Mouse (Mus musculus): Measurements from ENCODE around the gene Tspan3. TPM values are rescaled to one million over a fixed set of nuclear protein-coding genes. Genes with fewer than 3 reads are reported as not detected.

The Tspan3 gene
- polyA plus RNA-seq, 1 experiment from 2014 or later = 573 TPM

GRCm38 (mm10) chr9:56144366-56145003 lies 20.8 kb downstream of the Tspan3 start:
- no peak overlapping the region for H3K4me3 ChIP-seq (ENCODE audit: low read depth, low read length)
- no peak overlapping the region for H3K9ac ChIP-seq (ENCODE audit: low read length)
- DNase-seq (ENCODE audit: low spot score, missing footprints) (no peak), ATAC-seq (ENCODE audit: low FRiP score) (no peak)
- no peak overlapping the region for H3K4me2 ChIP-seq
- no peaks in the 10 kb centered on the region for H3K9me3 ChIP-seq (ENCODE audit: control insufficient read depth, low read length)
- H3K27me3 ChIP-seq (ENCODE audit: control insufficient read depth, insufficient read depth, low read length) = no peaks in the 10 kb centered on the region
- no peak overlapping the region for H3K27ac ChIP-seq (ENCODE audit: low read depth, low read length)
- H3K36me3 ChIP-seq (ENCODE audit: control insufficient read depth, insufficient read depth, low read length) = peaks cover 20% of the 10 kb centered on the region
- no peaks in the 10 kb centered on the region for H3K4me1 ChIP-seq (ENCODE audit: control insufficient read depth, insufficient read depth, low read length)
- WGBS = 90% methylated on average over 7 of the region's 7 CpGs

- Histone ChIP-seq H3K36me3 (ENCODE audit: control insufficient read depth, insufficient read depth, low read length) (peaks cover 20% of the 10 kb centered on the region), H3K4me2 (no peak overlapping the region), H3K9ac (ENCODE audit: low read length) (no peak overlapping the region), H3K4me1 (ENCODE audit: control insufficient read depth, insufficient read depth, low read length) (no peaks in the 10 kb centered on the region), H3K4me3 (ENCODE audit: low read depth, low read length) (no peak overlapping the region), H3K27ac (ENCODE audit: low read depth, low read length) (no peak overlapping the region), H3K27me3 (ENCODE audit: control insufficient read depth, insufficient read depth, low read length) (no peaks in the 10 kb centered on the region), H3K9me3 (ENCODE audit: control insufficient read depth, low read length) (no peaks in the 10 kb centered on the region)
- DNase-seq (ENCODE audit: low spot score, missing footprints) = no peak
- no peak for ATAC-seq (ENCODE audit: low FRiP score)
- 91% methylated on average over 9 of the region's 9 CpGs for WGBS
These were observed 23.5 kb downstream of the Tspan3 start for GRCm38 (mm10) chr9:56141776-56142175.

GRCm38 (mm10) chr9:56135590-56136197 lies 29.6 kb downstream of the Tspan3 start:
- DNase-seq (ENCODE audit: low spot score, missing footprints) (no peak), ATAC-seq (ENCODE audit: low FRiP score) (no peak)
- H3K4me3 ChIP-seq (ENCODE audit: low read depth, low read length) = no peak overlapping the region
- H3K27ac ChIP-seq (ENCODE audit: low read depth, low read length) = no peak overlapping the region
- no peaks in the 10 kb centered on the region for H3K27me3 ChIP-seq (ENCODE audit: control insufficient read depth, insufficient read depth, low read length)
- H3K36me3 ChIP-seq (ENCODE audit: control insufficient read depth, insufficient read depth, low read length) = peaks cover 12% of the 10 kb centered on the region; the same call in 1 of the 2 replicates
- H3K9me3 ChIP-seq (ENCODE audit: control insufficient read depth, low read length) = no peaks in the 10 kb centered on the region
- no peak overlapping the region for H3K4me2 ChIP-seq
- no peak overlapping the region for H3K9ac ChIP-seq (ENCODE audit: low read length)
- no peaks in the 10 kb centered on the region for H3K4me1 ChIP-seq (ENCODE audit: control insufficient read depth, insufficient read depth, low read length)
- 91% methylated on average over 4 of the region's 4 CpGs for WGBS

- H3K9me3 ChIP-seq (ENCODE audit: control insufficient read depth, low read length) = no peaks in the 10 kb centered on the region
- H3K4me3 ChIP-seq (ENCODE audit: low read depth, low read length) = no peak overlapping the region
- no peaks in the 10 kb centered on the region for H3K4me1 ChIP-seq (ENCODE audit: control insufficient read depth, insufficient read depth, low read length)
- WGBS = 90% methylated on average over 4 of the region's 4 CpGs
- ATAC-seq (ENCODE audit: low FRiP score) (no peak), DNase-seq (ENCODE audit: low spot score, missing footprints) (no peak)
- H3K27ac ChIP-seq (ENCODE audit: low read depth, low read length) = no peak overlapping the region
- no peaks in the 10 kb centered on the region for H3K27me3 ChIP-seq (ENCODE audit: control insufficient read depth, insufficient read depth, low read length)
- H3K9ac ChIP-seq (ENCODE audit: low read length) = no peak overlapping the region
- H3K4me2 ChIP-seq = no peak overlapping the region
- H3K36me3 ChIP-seq (ENCODE audit: control insufficient read depth, insufficient read depth, low read length) = peaks cover 12% of the 10 kb centered on the region; the same call in 1 of the 2 replicates
These were observed 30.7 kb downstream of the Tspan3 start for GRCm38 (mm10) chr9:56134614-56135013.

GRCm38 (mm10) chr9:56133970-56134369 lies 31.3 kb downstream of the Tspan3 start:
- ATAC-seq (ENCODE audit: low FRiP score) (no peak), DNase-seq (ENCODE audit: low spot score, missing footprints) (no peak)
- Histone ChIP-seq H3K4me1 (ENCODE audit: control insufficient read depth, insufficient read depth, low read length) (no peaks in the 10 kb centered on the region), H3K27ac (ENCODE audit: low read depth, low read length) (no peak overlapping the region), H3K9me3 (ENCODE audit: control insufficient read depth, low read length) (no peaks in the 10 kb centered on the region), H3K9ac (ENCODE audit: low read length) (no peak overlapping the region), H3K27me3 (ENCODE audit: control insufficient read depth, insufficient read depth, low read length) (no peaks in the 10 kb centered on the region), H3K36me3 (ENCODE audit: control insufficient read depth, insufficient read depth, low read length) (peaks cover 12% of the 10 kb centered on the region; the same call in 1 of the 2 replicates), H3K4me3 (ENCODE audit: low read depth, low read length) (no peak overlapping the region), H3K4me2 (no peak overlapping the region)
- WGBS = 90% methylated on average over 5 of the region's 5 CpGs

- 86% methylated on average over 10 of the region's 10 CpGs for WGBS
- DNase-seq (ENCODE audit: low spot score, missing footprints) = no peak
- Histone ChIP-seq H3K4me3 (ENCODE audit: low read depth, low read length) (no peak overlapping the region), H3K4me1 (ENCODE audit: control insufficient read depth, insufficient read depth, low read length) (no peaks in the 10 kb centered on the region), H3K27me3 (ENCODE audit: control insufficient read depth, insufficient read depth, low read length) (no peaks in the 10 kb centered on the region), H3K36me3 (ENCODE audit: control insufficient read depth, insufficient read depth, low read length) (peaks cover 16% of the 10 kb centered on the region; the same call in 1 of the 2 replicates), H3K4me2 (no peak overlapping the region), H3K27ac (ENCODE audit: low read depth, low read length) (no peak overlapping the region), H3K9ac (ENCODE audit: low read length) (no peak overlapping the region), H3K9me3 (ENCODE audit: control insufficient read depth, low read length) (no peaks in the 10 kb centered on the region)
- ATAC-seq (ENCODE audit: low FRiP score) = no peak
These were observed 33.3 kb downstream of the Tspan3 start for GRCm38 (mm10) chr9:56131813-56132525.

- ATAC-seq (ENCODE audit: low FRiP score) = no peak
- peaks cover 13% of the 10 kb centered on the region; the same call in 1 of the 2 replicates for H3K36me3 ChIP-seq (ENCODE audit: control insufficient read depth, insufficient read depth, low read length)
- H3K27me3 ChIP-seq (ENCODE audit: control insufficient read depth, insufficient read depth, low read length) = no peaks in the 10 kb centered on the region
These were observed 34.7 kb downstream of the Tspan3 start for GRCm38 (mm10) chr9:56130536-56130935.

GRCm38 (mm10) chr9:56129951-56130350 lies 35.3 kb downstream of the Tspan3 start:
- ATAC-seq (ENCODE audit: low FRiP score) (no peak), DNase-seq (ENCODE audit: low spot score, missing footprints) (no peak)
- Histone ChIP-seq H3K27ac (ENCODE audit: low read depth, low read length) (no peak overlapping the region), H3K4me3 (ENCODE audit: low read depth, low read length) (no peak overlapping the region), H3K36me3 (ENCODE audit: control insufficient read depth, insufficient read depth, low read length) (peaks cover 9% of the 10 kb centered on the region; the same call in 1 of the 2 replicates), H3K4me1 (ENCODE audit: control insufficient read depth, insufficient read depth, low read length) (no peaks in the 10 kb centered on the region), H3K27me3 (ENCODE audit: control insufficient read depth, insufficient read depth, low read length) (no peaks in the 10 kb centered on the region), H3K9ac (ENCODE audit: low read length) (no peak overlapping the region), H3K9me3 (ENCODE audit: control insufficient read depth, low read length) (no peaks in the 10 kb centered on the region), H3K4me2 (no peak overlapping the region)
- WGBS = 97% methylated on average over 3 of the region's 3 CpGs

More at GRCm38 (mm10) chr9:56130536-56130935, 34.7 kb downstream of the Tspan3 start:
- WGBS = 89% methylated on average over 4 of the region's 4 CpGs
- no peak overlapping the region for H3K4me2 ChIP-seq
- H3K9ac ChIP-seq (ENCODE audit: low read length) = no peak overlapping the region
- DNase-seq (ENCODE audit: low spot score, missing footprints) = no peak
- no peak overlapping the region for H3K27ac ChIP-seq (ENCODE audit: low read depth, low read length)
- H3K9me3 ChIP-seq (ENCODE audit: control insufficient read depth, low read length) = no peaks in the 10 kb centered on the region
- H3K4me3 ChIP-seq (ENCODE audit: low read depth, low read length) = no peak overlapping the region
- H3K4me1 ChIP-seq (ENCODE audit: control insufficient read depth, insufficient read depth, low read length) = no peaks in the 10 kb centered on the region

GRCm38 (mm10) chr9:56128331-56128730 lies 36.9 kb downstream of the Tspan3 start:
- H3K4me1 ChIP-seq (ENCODE audit: control insufficient read depth, insufficient read depth, low read length) = no peaks in the 10 kb centered on the region
- H3K27ac ChIP-seq (ENCODE audit: low read depth, low read length) = no peak overlapping the region
- no peak overlapping the region for H3K4me2 ChIP-seq
- H3K4me3 ChIP-seq (ENCODE audit: low read depth, low read length) = no peak overlapping the region
- ATAC-seq (ENCODE audit: low FRiP score) (no peak), DNase-seq (ENCODE audit: low spot score, missing footprints) (no peak)
- 86% methylated on average over 9 of the region's 9 CpGs for WGBS
- no peak overlapping the region for H3K9ac ChIP-seq (ENCODE audit: low read length)
- H3K27me3 ChIP-seq (ENCODE audit: control insufficient read depth, insufficient read depth, low read length) = no peaks in the 10 kb centered on the region
- no peaks in the 10 kb centered on the region for H3K9me3 ChIP-seq (ENCODE audit: control insufficient read depth, low read length)
- peaks cover 4% of the 10 kb centered on the region; the same call in 1 of the 2 replicates for H3K36me3 ChIP-seq (ENCODE audit: control insufficient read depth, insufficient read depth, low read length)

Data from midbrain, embryonic 11.5 days (tissue).